Mouse (Mus musculus) urinary bladder, postnatal 4 days (tissue): ENCODE measurements around the gene Pkd1l3.

Experiments used
- DNase-seq, 2 experiments: peaks; one replicate each; pipeline ENCODE4 v3.0.0; 2021 to 2022; ENCODE audit warnings: low spot score in 2 of 2

Gene Pkd1l3

DNA sequence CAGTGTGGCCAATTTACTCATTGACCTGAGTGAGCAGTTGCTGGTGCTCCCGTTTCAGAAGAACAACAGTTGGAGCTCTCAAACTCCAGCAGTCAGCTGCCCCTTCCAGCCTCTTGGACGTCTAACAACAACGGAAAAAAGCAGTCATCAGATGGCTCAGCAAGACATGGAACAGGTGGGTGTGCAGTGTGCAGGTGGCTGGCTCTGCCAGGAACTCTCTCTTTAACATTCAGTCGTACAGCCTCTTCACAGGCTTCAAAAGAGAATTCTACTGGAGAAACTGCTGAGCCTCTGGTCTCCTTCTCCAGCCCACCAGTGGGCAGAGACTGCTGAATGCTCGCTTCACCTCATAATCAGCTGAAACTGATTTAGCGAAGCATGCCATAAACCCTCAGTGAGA is 14.3 kb downstream of the Pkd1l3 start:
- DNase-seq: no peak

DNA sequence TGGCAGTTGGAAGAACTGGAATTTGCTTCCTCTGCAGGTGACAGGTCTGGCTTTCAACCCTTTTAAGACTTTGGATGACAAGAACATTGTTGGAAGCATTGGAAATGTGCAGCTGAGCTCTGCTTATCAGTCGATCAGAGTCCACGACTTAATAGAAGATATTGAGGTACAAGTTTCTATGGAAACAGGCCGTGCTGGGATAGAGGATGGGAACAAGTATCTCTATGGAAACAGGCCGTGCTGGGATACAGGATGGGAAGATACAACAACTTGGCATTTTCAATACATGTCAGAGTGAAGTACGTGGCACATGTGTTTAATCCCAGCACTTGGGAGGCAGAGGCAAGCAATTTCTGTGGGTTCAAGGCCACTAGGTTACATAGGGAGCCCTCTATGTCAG is 18.2 kb downstream of the Pkd1l3 start:
- DNase-seq: no peak

- no peak for DNase-seq
Observed at GRCm38 (mm10) chr8:109635146-109635545, 20.8 kb downstream of the Pkd1l3 start.

GRCm38 (mm10) chr8:109638851-109639250 is 24.5 kb downstream of the Pkd1l3 start:
- no peak for DNase-seq

- DNase-seq: no peak
Observed at GRCm38 (mm10) chr8:109640410-109640809, 26.1 kb downstream of the Pkd1l3 start.

DNA sequence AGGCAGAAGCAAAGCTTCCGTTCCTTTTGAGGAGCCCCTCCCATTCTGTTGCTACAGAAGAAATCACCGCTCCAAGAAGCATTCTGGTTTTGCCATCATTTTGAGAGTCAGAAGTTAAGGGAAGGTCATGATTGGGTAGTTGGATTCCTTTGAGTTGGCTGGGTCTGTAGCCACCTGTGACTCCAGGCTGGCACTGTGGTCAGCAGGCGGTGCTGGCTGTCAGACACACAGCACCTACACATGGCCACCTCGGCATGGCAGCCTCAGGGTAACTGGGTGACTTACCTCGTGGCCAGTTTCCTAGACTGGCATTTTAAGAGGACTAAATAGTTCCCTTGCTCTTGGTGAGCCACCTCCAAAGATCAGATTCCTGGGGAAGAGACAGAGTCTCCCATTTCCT is 26.9 kb downstream of the Pkd1l3 start:
- no peak for DNase-seq

DNA sequence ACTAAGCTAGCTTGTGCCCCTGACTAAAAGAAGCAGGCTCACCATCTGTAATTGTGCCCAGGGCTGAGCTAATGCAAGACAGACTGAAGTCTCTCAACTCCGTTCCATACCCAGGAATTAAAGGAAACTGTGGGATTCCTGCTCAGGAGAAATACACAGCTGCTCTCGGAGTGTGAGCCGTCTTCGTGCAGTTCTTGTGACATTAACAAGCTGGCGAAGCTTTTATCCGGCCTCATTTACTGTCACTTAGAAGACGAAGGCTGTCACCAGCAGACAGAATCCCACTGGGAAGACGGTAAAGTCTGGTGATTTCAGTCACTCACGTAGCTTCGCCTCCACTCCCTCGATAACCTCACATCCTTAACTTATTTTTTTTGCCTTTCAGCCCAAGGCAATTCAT is 33.0 kb downstream of the Pkd1l3 start:
- DNase-seq: no peak

GRCm38 (mm10) chr8:109648469-109648868 is 34.2 kb downstream of the Pkd1l3 start:
- no peak for DNase-seq

DNA sequence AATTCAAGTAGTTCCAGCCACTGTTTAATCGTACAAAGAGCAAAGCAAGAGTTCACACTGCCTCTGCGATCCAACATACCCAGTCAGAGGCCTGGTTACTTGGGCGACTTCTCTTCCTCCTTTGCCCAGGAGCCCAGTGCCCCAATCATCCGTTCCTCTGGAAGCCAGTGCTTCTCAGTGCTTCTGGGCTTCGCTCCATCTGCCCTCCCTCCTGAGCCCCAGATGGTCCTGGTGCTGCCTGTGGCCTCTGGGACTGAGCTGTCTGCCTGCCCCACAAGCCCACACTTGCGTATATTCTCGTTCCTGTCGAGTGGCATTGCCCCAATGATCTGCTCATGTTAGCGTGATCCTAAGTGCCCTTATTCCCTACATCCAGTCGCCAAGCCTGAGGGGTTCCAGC is 36.5 kb downstream of the Pkd1l3 start:
- DNase-seq: no peak

GRCm38 (mm10) chr8:109656860-109657259 is 42.5 kb downstream of the Pkd1l3 start:
- no peak for DNase-seq

GRCm38 (mm10) chr8:109662328-109662727 is 48.0 kb downstream of the Pkd1l3 start:
- no peak for DNase-seq

DNA sequence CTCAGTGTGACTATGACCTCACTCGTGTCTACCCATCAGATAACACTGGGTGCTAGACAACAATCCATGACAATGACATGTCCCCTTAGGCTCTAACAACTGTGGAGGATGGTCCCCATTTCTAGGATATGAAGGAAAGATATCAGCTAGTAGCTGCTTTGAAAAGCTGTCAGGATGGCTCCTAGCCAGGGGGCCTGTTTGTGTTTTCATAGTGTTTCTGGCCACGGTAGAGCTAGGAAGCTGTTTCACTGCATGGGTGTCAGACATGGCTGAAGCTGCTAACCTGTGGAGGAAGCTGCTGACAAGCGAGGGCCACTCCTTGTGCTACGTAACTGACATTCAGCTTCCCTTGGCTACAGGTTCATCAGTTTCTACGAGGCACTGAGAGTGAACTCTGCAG is 52.3 kb downstream of the Pkd1l3 start:
- DNase-seq: no peak

DNA sequence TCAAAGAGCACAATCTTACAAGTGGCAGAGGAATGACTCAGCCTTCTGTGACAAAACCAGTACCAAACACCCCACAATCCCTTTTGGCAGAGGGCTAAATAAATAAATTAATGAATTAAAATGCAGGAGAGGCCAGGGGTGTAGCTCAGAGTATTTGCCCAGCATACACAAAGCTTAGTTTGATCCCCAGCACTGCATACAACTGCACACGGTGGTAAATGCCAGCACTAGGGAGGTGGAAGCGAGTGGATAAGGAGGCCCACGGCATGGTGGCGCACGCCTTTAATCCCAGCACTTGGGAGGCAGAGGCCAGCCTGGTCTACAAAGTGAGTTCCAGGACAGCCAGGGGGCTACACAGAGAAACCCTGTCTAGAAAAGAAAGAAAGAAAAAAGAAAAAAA is 58.3 kb downstream of the Pkd1l3 start:
- no peak for DNase-seq

DNA sequence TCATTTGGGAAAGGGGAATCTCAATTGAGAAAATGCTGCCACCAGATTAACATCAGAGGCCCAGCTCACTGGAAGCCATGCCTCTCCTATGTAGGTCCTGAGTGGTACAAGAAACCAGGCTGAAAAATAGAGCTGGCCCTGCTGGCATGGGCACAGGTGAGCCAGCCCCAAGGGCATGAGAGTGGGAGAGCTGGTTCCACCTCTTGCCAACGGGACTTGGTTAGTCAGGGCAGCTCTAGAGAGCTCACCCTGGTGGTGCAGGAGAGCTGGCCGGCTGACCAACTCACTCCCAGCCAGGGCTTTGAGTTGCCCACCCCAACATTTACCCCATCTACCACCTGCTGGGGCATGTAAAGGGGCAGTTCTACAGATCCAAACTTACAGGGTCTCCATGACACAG is 59.3 kb downstream of the Pkd1l3 start:
- no peak for DNase-seq

GRCm38 (mm10) chr8:109675896-109676643 is 61.8 kb downstream of the Pkd1l3 start:
- DNase-seq: no peak

GRCm38 (mm10) chr8:109681535-109681934 is 67.2 kb downstream of the Pkd1l3 start:
- no peak for DNase-seq

DNA sequence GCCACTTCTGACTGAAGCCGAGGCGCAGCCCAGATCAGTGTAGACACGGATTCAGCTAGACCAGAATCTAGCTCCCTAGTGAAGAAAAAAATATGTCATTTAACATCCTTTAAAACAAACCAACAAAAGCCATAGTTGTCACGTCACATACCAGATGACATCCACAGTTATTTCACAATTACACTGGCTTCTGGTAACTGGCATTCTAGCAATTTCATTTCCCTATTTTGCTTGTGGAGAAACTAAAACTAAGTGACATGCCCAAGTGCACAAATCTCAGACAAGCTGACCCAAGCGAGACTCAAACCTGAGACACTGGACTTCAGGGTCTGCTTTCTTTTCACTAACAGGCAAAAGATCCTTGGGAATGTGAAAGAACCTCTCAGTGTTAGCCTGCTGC is 67.8 kb downstream of the Pkd1l3 start:
- no peak for DNase-seq

DNA sequence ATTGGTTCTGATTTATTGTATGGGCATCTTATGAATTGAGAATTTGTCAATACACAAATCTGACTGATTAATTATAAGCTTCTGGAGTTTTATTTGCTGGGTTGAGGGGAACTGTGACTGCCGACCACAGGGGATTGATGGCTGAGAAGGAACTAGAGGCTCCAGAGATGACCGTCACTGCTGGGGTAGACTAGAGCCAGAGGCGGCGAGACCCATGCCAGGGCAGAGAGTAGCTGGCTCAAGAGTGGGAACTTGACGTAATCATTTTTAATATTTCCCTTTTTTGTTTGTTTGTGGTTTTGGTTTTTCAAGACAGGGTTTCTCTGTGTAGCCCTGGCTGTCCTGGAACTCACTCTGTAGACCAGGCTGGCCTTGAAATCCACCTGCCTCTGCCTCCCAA is 72.9 kb downstream of the Pkd1l3 start:
- DNase-seq: no peak

DNA sequence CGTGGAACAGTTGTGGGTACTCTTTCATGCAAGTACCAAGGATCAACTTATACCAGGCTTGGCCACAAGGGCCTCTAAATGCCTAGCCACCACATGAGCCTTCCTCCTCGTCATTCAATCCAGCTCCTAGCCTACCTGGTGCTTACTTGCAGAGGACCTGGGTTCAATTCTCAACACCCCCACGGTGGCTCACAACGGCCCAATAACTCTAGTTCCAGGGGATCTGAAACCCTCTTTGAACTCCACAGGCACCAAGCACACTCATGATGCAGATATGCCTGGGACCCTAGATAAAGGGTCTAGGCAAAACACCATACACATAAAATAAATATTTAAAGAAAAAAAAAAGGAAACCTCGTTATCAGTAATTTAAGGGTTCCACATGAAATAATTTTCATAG is 77.5 kb downstream of the Pkd1l3 start:
- no peak for DNase-seq

DNA sequence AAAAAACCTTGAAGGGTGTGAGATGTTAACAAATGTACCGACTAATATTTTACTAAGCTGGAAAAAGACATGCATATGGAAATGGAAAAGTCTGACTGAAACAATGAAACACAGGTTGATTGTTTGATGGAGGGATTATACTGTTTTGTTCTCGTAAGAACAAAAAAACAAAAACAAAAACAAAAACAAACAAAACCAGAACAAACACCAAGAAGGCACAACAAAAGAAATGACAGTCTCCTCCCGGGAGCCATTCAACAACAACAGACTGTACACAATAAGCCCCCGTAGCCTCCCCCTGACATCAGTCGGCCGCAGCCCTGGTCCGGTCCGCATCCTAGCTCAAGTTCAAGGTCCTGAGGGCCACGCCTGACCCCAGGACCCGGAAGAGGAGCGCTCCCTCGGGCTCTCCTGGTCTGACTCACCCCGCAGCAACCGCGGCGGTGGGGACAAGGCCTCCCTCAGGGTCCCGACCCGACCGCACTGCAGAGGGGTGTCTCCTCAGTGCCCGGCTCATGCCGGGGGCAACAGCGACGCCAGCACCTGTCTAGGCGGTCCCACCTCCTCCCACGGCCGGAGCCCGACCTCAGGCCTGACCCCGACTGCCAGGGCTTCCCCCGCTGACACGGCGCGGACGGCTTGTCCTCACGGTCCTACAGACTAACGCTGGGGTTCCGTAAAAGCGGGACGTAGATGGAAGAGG is 78.3 kb downstream of the Pkd1l3 start:
- no peak for DNase-seq

GRCm38 (mm10) chr8:109693146-109693900 is 79.0 kb downstream of the Pkd1l3 start, which contains the start of gene Ist1:
TSS of gene Ist1 (minus strand) at chr8:109693260.
- DNase-seq: peak; percentile 97

- no peak for DNase-seq
Observed at GRCm38 (mm10) chr8:109694154-109694553, 79.8 kb downstream of the Pkd1l3 start.

GRCm38 (mm10) chr8:109697754-109698153 is 83.4 kb downstream of the Pkd1l3 start:
- DNase-seq: no peak
